Mouse (Mus musculus): ENCODE data around the gene Top3a.

DNA sequence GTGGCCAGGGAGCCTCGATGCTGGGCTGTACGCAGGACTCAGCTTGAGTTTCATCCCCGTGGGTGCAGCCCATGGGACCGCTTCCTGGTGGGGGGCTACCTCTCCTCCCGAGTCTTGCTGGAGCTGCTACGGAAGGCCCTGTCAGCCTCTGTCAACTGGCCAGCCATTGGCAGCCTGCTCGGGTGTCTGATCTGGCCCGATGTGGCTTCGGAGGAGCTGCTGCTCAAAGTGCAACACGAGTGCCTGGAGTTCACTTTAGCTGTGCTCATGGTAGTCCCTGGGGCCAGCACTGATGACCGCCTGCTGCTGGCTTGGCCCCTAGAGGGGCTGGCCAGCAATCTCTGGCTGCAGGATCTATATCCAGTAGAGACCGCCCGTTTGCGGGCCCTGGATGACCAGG lies 45.9 kb downstream of the Top3a start:
- TF ChIP-seq CTCF (IDR thresholded peaks at IDR 0.05; ENCODE audit: low read depth) (no peak), EP300 (IDR thresholded peaks at IDR 0.05; ENCODE audit: low read depth) (no peak)
